Comparison of ENCODE assay signal across 8 mouse cellular contexts in the genomic region with DNA sequence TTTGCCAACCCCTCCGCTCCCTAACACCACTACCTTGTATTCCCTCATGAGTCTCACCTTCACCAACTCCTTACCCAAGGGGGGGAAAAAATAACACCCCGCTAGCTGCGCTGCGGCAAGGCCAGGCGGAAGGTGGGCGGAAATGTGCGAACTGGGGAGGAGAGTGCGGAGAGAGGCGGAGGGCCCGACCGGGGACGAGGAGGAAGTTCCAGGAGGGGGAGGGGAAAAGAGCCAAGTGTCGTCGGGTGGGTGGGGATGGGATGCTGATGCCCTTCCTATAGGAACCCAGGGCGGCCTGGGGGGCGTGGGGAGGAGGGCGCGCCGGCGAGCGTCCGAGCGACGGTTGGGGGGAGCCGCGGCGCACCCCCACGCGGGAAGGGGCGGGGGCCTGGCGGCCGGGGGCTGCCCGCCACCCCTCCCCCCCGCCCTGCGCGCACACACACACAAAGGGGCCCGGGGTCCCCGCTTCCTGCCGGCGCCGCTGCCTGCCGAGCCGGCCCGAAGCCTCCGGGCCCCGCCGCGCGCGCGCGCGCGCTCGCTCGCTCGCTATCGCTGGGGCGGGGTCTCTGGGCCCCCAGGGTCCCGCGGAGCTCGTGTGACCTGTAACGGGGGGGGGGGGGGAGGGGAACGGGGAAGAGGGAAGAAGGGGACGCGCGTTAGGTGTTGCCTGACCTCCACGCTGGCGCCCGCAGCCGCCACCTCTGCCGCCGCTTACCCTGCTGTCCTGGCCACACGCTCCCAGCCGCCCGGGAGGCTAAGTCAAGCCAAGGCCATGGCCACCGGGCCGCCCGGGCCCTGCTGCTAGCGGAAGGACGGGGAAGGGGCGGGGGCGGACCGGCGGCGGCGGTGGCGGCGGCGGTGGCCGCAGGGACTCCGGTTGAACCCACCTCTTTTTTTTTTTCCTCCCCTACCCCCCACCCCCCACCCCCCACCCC. TPM values are rescaled to one million over a fixed set of nuclear protein-coding genes. Genes with fewer than 3 reads are reported as not detected.
A peak's percentile ranks its signal among the peaks of the same experiment; 100 is the strongest.
DNase-seq lines count a peak whose midpoint lies in the region; ATAC-seq and TF ChIP-seq lines count a peak whose summit lies in the region.

Gene Rap2c (minus strand): TSS at position 168 of the 935 bp plus-strand sequence.

- no peaks in the 10 kb centered on the region for H3K27me3 ChIP-seq in cerebellum, adult 2 months (ENCODE audit: control insufficient read depth, insufficient read depth, low read length)
- no peaks in the 10 kb centered on the region for H3K27me3 ChIP-seq in forebrain, postnatal 0 days (ENCODE audit: insufficient read depth, low read length)
- no peaks in the 10 kb centered on the region for H3K27me3 ChIP-seq in lung, embryonic 16.5 days (ENCODE audit: control insufficient read depth, insufficient read depth, low read depth, low read length)

- 5% methylated on average over 24 of the region's 92 CpGs for WGBS in cerebellum, adult 2 months
- WGBS in forebrain, postnatal 0 days = 36% methylated on average over 28 of the region's 92 CpGs
- whole genome bisulfite sequencing in lung, embryonic 16.5 days = 21% methylated on average over 19 of the region's 92 CpGs

- no peak for TF ChIP-seq POLR2A in cerebellum, adult 2 months (IDR thresholded peaks at IDR 0.05; ENCODE audit: borderline replicate concordance, insufficient read depth, low read length)

- H3K9me3 ChIP-seq in forebrain, postnatal 0 days (ENCODE audit: low read length) = no peaks in the 10 kb centered on the region
- no peaks in the 10 kb centered on the region for H3K9me3 ChIP-seq in lung, embryonic 16.5 days (ENCODE audit: control insufficient read depth, low read length)

- peak within 1 kb of the TSS; percentile 76 for H3K9ac ChIP-seq in forebrain, postnatal 0 days
- peak within 1 kb of the TSS; percentile 85 for H3K9ac ChIP-seq in lung, embryonic 16.5 days (ENCODE audit: low read length)

- peak within 1 kb of the TSS; percentile 84 for H3K27ac ChIP-seq in cerebellum, adult 2 months (ENCODE audit: insufficient read depth, low read length)
- H3K27ac ChIP-seq in forebrain, postnatal 0 days (ENCODE audit: low read depth, low read length) = peak within 1 kb of the TSS; percentile 87
- peak within 1 kb of the TSS; percentile 97 for H3K27ac ChIP-seq in lung, embryonic 16.5 days (ENCODE audit: low read length)

- ATAC-seq in forebrain, postnatal 0 days = peak; percentile 68
- peak; percentile 77 to 87 for ATAC-seq in hematopoietic stem cell, adult 5-6 weeks (replicated peaks in 1 of 2; ENCODE audit: insufficient read depth in 1 of 2, low FRiP score in 2 of 2, low TSS enrichment in 1 of 2, low read depth in 1 of 2, poor library complexity in 2 of 2, severe bottlenecking in 2 of 2)
- ATAC-seq in lung, embryonic 16.5 days (ENCODE audit: low read depth) = peak; percentile 86

- peak; percentile 84 for DNase-seq in Muller cell, postnatal 12 days (ENCODE audit: inconsistent ontology term)
- peak; percentile 50 to 55 for DNase-seq in cerebellum, adult 2 months
- peak; percentile 47 for DNase-seq in forebrain, postnatal 0 days
- peak; percentile 29 for DNase-seq in layer of hippocampus, adult 9-11 months
- DNase-seq in ovary, adult 18-20 months (ENCODE audit: low spot score) = peak; percentile 27
- peak; percentile 75 to 76 for DNase-seq in thymus, postnatal 10 days (ENCODE audit: low spot score in 2 of 2)

- peak within 1 kb of the TSS; percentile 81 for H3K4me3 ChIP-seq in cerebellum, adult 2 months (replicated peaks; ENCODE audit: insufficient read depth, low read depth, low read length)
- peak within 1 kb of the TSS; percentile 50 for H3K4me3 ChIP-seq in forebrain, postnatal 0 days (ENCODE audit: low read depth, low read length)
- H3K4me3 ChIP-seq in lung, embryonic 16.5 days (ENCODE audit: low read length) = peak within 1 kb of the TSS; percentile 61

- no peaks in the 10 kb centered on the region for H3K4me1 ChIP-seq in cerebellum, adult 2 months (ENCODE audit: control insufficient read depth, insufficient read depth, low read length)
- H3K4me1 ChIP-seq in forebrain, postnatal 0 days (ENCODE audit: insufficient read depth) = no peaks in the 10 kb centered on the region
- no peaks in the 10 kb centered on the region for H3K4me1 ChIP-seq in lung, embryonic 16.5 days (replicated peaks; ENCODE audit: control insufficient read depth, insufficient read depth, low read length)

- peak within 1 kb of the TSS; percentile 52 for H3K4me2 ChIP-seq in forebrain, postnatal 0 days (ENCODE audit: low read depth)
- peak within 1 kb of the TSS; percentile 58 for H3K4me2 ChIP-seq in lung, embryonic 16.5 days (ENCODE audit: low read depth, low read length)

- H3K36me3 ChIP-seq in forebrain, postnatal 0 days (ENCODE audit: insufficient read depth) = no peaks in the 10 kb centered on the region
- H3K36me3 ChIP-seq in lung, embryonic 16.5 days (ENCODE audit: control insufficient read depth, insufficient read depth, low read length) = no peaks in the 10 kb centered on the region

- no peak for TF ChIP-seq CTCF in cerebellum, adult 2 months (IDR thresholded peaks at IDR 0.05; ENCODE audit: borderline replicate concordance, insufficient read depth, low read depth, low read length)
- no peak for TF ChIP-seq CTCF in forebrain, postnatal 0 days (IDR thresholded peaks at IDR 0.05; ENCODE audit: low read depth)

RNA-seq across cellular contexts. Expression of gene Rap2c, which starts in this region (rescaled TPM):
- 12.6 TPM in 2 replicates for polyA plus RNA-seq in cerebellum, adult 2 months (2012; rRNA removed)
- total RNA-seq in forebrain, postnatal 0 days (2014; rRNA removed) = 24.2 and 28.4 TPM in 2 replicates
- polyA plus RNA-seq in forebrain, postnatal 0 days (2015; fragmentation: Nextera tagmentation; extraction: Ambion mirVana) = 9.7 and 9.9 TPM in 2 replicates
- 21.5 and 25.6 TPM in 2 replicates for total RNA-seq in hematopoietic stem cell, adult 5-6 weeks (2017)
- 20.3 and 23.3 TPM in 2 replicates for polyA plus RNA-seq in lung, embryonic 16.5 days (2015; fragmentation: Nextera tagmentation; extraction: Ambion mirVana)

Comparison
In these comparisons a context has a peak if more than half of its experiments do, and no peak if none do; other contexts are left out.
1. Peak in every context shown above with its lines: DNase-seq, ATAC-seq, H3K4me3 ChIP-seq and H3K27ac ChIP-seq.
2. DNase-seq: peak in every context shown above with its lines; median percentile 84 in Muller cell, postnatal 12 days; 76 in thymus, postnatal 10 days; 52 in cerebellum, adult 2 months; 47 in forebrain, postnatal 0 days; 29 in layer of hippocampus, adult 9-11 months; 27 in ovary, adult 18-20 months.